Mouse (Mus musculus): ENCODE data around the gene Xpot. TPM values are rescaled to one million over a fixed set of nuclear protein-coding genes. Genes with fewer than 3 reads are reported as not detected.
A peak's percentile ranks its signal among the peaks of the same experiment; 100 is the strongest.

Xpot gene
- total RNA-seq, 4 experiments from 2014 or later: 57.5 to 79.4 (median 65.6) TPM

DNA sequence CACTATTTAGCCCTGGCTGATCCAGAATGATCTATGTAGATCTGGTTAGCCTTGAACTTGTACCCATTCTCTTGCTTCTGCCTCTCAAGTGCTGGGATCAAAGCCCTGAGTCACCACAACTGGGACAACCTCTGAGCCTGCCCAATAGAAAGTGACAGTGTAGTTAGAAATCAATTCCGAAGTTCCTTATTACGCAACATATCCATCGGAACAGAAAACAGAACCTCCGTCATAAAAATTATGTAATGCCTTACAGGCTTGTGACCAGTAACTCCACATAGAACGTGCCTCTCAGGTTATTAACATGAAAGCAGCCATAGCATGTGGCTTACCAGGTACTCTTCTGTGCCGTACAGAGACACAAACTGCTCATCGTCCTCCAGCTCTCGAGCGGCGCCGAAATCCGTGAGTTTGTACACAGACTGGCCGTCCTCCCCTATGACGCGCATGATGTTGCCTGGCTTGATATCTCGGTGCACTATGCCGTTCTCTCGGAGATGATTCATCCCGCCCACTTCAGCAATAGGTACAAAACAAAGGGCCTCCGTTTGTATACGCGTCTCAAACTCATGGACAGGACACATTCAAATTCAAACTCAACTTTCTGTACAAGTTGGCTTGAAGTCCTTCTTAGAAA is 54.5 kb downstream of the Xpot start:
- peak; percentile 31 for DNase-seq

DNA sequence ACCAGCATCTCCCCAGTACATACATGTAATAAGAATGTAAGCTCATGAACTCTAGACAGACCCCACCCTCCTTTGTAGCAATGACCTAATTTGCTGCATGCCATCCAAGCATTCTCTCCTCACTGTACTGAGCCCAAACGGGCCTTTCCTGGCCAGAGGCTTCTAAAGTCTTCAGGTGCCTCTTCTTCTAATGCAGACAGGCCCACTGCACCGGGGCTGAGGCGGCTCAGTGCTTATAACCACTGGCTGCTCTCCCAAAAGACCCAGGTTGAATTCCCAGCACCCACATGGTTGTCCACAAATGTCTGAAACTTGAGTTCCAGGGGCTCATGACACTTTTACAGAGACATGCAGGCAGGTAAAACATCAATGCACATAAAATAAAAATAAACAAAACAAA is 55.1 kb downstream of the Xpot start:
- no peak for DNase-seq

DNA sequence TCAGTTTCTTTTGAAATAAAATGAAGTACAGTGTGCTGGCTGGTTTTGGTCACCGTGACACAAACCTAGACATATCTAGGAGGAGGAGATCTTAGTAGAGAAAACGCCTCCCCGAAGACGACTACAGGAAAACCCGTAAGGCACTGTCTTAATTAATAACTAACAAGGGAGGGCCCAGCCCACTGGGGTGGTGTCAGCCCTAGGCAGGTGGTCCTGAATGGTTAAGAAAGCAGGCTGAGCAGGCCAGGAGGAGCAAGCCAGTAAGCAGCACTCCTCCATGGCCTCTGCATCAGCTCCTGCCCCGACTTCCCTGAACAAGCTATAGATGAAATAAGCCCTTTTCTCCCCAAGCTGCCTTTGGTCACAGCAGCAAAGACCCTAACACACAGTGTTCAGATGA is 56.3 kb downstream of the Xpot start:
- DNase-seq: no peak

DNA sequence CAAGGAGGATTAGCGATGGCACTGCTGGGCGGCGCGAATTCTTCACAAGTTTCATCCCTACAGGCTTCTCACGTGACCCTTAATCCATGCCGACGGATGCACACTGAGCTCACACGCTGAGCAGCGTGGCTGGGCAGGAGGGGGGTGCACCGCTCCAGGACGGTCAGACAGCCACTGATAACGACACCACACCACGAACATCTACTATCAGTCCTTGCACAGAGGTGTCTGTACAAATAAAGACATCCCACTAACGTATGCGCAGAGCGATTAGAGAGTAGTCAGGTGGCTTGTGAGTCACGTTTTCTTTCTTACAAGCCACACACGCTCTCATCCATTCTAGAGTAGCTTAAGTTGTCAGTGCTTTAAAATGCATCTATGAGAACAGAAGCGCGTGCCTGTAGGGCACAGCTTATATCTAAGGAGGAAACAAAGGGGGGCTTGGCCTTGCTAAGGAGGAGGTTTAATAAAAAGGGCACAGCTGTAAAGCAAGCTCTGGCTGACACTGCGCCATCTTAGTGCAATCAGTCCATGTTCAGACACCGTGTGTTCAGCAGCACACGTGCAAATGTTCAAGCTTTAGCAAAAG is 57.0 kb downstream of the Xpot start:
- no peak for DNase-seq

DNA sequence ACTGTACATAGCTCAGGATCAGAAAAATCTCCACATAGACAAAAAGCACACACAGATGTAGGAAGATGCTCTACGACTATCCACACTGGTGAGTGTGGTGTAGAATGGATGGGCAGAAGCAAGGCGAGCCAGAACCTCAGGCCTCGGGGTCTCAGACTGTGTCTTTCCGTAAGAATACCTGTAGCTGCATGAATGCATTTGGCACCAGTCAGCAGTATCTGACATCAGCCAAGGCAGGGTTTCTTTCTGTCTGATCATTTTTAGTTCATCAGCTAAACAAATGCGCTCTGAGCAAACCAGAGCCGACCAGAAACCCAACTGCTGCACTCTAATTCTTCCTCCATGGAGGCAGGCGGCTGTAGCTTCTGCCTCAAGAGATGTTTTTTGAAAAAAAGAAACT is 57.6 kb downstream of the Xpot start:
- no peak for DNase-seq

DNA sequence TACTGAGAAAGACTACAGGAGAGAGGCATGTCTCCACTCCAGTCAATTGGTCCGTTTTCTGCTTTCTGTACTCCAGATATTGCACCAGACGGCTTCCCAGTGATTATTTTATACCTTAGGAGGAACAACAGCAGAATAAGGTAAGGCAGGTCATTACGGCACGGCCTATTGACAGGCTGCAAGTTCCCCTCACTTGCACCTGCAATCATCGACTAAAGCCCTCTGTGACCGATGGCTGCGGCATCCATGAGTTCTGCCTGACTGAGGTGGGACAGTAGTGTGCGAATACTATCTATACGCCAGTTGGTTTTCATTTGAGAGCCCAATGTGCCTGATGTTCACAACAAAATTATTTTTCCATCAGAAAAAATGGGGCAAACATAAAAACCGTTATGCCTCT is 58.1 kb downstream of the Xpot start:
- no peak for DNase-seq

DNA sequence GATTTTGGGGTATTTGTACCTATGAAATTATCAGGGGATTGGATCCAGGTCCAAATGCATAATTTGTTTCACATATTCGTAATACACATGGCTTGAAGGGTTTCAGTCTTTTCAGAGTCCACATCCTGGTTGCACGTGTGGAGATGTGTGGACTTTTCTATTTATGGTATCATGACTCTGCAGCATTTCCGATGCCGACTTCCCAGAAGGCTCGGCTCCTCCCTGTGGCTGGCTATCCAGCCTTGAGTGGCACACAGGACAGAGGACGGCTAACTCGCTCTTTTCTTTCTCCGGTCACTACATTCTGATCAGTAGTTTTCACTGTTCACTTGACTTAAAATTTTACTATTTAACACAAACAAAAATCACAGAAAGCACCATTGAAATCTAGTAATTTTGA is 61.7 kb downstream of the Xpot start:
- DNase-seq: no peak

DNA sequence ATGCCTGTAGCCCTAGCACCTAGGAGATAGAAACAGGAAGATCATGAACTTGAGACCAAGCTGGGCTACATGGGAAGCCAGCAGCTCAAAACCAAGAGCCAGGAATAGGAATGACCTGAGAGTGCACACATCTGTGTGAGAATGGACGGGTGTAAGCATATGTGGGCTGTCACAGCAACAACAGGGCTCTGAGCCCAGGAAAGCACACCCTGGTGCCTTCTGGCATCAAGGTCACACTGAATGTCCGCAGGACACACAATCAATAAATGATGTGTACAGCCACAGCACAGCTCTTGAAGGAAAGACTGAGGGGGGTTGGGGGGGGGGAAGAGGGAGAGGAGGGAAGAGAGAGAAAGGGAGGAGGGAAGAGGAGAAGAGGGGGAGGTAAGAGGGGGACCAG is 67.9 kb downstream of the Xpot start:
- no peak for DNase-seq

DNA sequence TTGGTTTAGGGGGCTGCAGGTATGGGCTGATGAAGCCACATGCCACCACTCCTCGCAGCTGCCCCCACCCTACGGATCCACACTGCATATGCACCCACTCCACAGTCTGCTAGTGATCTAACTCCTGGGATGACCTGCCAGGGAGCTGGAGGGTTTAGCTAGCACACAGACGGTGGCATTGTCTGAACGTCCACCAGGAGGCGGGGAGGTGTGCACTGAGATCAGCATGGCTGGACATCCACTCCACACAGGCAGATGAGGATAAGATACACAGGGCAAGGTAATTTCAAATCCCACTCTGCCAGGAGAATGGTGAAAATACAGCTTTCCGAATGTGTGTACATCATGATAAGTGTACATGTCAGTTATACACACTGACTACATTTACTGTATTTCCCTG is 69.9 kb downstream of the Xpot start:
- DNase-seq: no peak

DNA sequence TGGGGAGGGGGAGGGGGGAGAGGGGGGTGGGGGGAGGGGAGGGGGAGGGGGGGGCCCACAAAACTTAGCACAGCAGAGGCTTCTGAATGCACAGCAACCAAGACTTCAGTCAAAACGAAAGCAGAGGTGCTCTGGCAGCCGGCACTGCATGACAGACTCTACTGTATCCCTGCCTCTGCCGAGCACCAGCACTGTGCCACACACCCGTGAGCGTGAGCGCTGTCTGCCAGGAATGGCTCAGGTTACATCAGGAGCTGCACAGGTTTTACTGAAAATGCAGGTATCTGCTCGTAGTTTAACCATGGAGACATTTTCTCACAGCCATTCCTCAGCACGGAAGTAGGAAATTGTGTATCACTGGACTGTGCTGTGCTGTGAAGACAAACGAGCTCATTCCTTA is 75.8 kb downstream of the Xpot start:
- DNase-seq: no peak

DNA sequence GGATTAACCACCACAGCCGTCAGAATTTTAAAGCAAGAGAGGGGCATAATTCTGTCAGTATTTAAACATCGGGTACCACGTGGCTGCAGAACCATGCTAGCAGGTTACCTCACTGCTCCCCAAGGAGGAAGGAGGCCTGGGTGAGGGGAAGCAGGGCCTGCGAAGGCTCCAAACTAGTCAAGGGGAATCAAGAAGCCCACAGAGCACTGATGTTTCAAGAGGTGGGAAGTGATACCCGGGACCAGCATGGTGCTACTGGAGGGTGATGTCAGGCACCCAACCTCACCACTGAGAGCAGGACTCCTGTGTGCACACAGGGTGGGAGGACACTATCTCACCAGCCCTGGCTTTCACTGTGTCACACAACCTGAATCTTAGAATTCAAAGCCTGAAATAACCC is 76.5 kb downstream of the Xpot start:
- no peak for DNase-seq

DNA sequence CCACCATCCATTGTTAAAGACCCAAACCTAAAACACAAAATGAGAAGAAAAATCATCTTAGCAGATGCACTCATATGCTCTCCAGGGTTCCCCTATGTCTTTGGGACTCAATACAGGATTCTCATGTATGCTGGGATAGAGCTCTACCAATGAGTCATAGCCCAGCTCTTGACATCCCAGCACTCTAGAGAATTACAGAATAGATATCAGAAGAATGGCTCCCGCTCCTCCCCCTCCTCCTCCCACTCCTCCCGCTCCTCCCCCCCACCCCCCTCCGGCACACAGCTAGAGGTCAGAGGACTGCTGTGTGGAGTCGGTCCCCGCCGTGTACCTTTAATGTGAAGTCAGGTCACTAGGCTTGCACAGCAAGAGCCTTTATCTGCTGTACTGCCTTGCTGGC is 79.0 kb downstream of the Xpot start:
- no peak for DNase-seq

DNA sequence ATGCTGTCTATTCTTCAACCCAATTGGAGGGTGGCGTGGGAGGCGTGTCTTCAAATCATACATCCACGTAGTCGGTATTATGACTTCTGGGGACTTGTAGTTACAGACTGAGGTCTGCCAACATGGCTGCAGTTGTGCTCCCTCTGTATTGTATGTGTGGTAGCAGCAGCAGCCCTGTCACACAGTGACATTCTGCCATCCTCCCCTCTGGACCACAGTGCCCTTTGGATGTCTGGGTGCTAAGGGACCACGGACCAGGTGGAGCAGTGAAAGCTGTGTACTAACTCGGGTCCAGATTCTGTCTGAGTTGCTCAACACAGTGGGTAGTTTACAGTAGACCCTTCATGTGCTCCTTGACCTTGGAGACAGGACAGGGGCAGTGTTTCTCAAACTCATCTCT is 82.6 kb downstream of the Xpot start:
- DNase-seq: no peak

DNA sequence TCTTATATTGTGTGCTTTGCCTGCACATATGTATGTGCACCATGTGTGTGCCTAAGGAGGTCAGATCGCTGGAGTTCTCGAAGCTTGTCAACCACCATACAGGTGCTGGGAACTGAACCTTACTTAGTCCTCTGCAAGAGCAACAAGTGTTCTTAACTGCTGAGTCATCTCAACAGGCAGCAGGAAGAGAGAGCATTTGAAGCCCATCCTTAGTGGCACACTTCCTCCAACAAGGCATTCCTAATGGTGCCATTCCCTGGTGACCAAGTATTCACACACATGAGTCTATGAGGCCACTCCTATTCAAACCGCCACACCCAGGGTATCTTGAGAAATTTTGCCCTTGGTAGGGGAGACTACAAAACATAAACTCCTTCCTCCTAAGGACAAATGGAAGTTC is 84.0 kb downstream of the Xpot start:
- no peak for DNase-seq

Small RNA genes within 50 kb of the gene (microRNA-seq; reads per million reads assigned to microRNA genes)
- gene Gm24330: 0 reads per million in 2 experiments

Other genes starting within 250 kb of the Xpot start
- gene Rassf3, start 150.0 kb downstream of the Xpot start, total RNA-seq (2022): 10 to 100 TPM; 36.3 to 54.6 (median 44.0) TPM
- gene Tbk1, start 39.5 kb downstream of the Xpot start, total RNA-seq (2022): 10 to 100 TPM; 39.5 to 57.7 (median 47.9) TPM
- gene D930020B18Rik, start 15.3 kb upstream of the Xpot start, total RNA-seq (2022): not detected
- gene BC048403, start 113.6 kb upstream of the Xpot start, total RNA-seq (2022): 10 to 100 TPM in 2 of 4 experiments, 1 to 10 TPM in 2; 7.3 to 13.3 (median 10.3) TPM

Data from adrenal gland, adult 8-10 months (tissue).